Mouse (Mus musculus) ovary, postnatal 14 days (tissue): ENCODE measurements around the gene Tysnd1.
A peak's percentile ranks its signal among the peaks of the same experiment; 100 is the strongest.

ENCODE experiments used
- DNase-seq: peaks from one replicate; pipeline ENCODE4 v3.0.0; 2022; ENCODE audit warnings: low spot score

Tysnd1 gene

DNA sequence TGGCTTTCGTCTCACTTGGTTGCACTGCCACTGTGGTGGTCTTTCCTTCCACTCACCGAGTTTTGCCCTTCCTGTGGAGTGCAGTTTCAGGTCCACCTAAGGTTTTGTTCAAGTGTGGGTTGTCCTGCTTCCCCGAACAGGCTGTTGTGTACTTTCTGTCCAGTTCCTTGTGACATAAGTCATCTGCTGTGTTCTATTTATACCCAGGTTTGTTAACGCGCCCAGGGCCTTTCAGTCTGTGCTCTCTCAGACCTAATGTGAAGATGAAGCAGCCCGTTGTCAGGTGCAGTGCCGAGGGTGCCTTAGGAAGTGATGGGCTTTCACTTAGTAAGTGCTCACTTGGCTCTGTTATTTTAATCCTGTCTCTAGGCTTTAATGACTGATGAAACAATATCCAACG is 5.9 kb upstream of the Tysnd1 start:
- DNase-seq: no peak

DNA sequence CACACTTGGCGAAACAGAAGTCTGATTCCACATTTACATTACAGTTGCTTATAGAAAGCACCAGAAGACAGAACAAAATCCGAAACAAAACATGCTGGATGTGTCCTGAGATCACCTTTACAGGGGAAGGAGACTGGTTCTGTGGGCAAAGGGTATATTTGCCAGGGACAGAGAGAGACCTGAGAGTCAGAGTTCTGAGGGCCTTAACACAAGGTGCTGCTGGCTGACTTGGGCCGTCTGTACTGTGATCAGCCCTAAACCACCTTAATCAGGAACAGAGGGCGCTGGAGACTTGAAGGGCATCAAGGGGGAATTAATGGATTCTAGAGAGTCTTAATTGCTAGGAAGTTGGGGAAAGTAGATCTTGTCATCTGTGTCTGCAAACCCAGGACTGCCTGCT is 1.8 kb upstream of the Tysnd1 start:
- DNase-seq: no peak

DNA sequence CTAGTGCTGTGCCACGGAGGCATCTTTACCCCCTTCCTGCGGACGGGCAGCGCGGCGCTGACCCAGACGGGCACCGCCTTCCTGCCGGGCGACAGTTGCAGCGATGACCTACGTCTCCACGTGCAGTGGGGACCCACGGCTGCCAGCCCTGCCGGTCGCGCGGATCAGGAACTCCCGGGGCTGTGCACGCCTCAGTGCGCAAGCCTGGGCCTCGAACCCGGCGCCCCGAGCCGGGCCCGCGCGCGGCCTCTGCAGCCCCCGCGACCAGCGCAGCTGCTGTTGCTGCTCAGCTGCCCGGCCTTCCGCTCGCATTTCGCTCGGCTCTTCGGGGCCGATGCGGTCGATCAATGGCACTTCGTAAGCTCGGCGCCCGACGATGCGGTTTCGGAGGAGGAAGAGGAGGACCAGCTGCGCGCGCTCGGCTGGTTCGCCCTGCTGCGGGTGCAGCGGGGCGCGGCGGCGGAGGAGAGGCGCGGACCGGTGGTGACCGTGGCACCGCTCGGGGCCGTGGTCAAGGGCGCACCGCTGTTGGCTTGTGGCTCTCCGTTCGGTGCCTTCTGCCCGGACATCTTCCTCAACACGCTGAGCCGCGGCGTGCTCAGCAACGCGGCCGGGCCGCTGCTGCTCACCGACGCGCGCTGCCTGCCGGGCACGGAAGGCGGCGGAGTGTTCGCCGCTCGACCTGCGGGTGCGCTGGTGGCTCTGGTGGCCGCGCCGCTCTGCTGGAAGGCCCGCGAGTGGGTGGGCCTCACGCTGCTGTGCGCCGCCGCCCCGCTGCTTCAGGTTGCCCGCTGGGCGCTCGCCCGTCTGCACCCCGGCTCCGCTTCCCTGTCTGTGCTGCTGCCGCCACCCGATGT is 617 bp downstream of the Tysnd1 start:
- peak; percentile 24 for DNase-seq

DNA sequence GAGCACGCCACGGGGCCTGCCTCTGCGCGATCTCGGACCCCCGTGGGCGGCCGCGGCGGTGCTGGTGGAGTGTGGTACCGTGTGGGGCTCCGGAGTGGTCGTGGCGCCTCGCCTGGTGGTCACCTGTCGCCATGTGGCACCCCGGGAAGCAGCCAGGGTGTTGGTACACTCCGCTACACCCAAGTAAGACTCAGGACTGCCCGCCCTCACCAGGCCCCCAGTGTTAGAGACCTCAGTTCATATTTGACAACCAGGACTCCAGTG is 1.2 kb downstream of the Tysnd1 start:
- no peak for DNase-seq

DNA sequence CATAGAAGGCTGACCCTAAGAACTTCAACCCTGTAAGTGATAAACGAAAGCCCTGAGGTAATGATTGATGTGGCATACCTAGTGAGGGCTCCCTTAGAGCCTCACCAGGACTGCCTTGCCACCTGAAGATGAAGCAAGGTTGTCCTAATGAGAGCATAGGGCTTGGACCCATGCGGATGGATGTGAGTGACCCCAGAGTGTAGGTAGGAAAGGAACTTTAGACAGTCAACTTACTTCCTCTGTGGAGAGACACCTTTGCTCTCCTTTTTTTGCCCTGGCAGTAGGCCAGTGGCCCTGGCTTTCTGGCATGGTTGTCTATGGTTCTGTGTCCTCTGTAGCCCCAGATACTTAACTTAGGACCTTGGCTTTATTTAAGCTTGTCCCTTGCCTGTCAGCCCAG is 1.7 kb downstream of the Tysnd1 start:
- DNase-seq: no peak

DNA sequence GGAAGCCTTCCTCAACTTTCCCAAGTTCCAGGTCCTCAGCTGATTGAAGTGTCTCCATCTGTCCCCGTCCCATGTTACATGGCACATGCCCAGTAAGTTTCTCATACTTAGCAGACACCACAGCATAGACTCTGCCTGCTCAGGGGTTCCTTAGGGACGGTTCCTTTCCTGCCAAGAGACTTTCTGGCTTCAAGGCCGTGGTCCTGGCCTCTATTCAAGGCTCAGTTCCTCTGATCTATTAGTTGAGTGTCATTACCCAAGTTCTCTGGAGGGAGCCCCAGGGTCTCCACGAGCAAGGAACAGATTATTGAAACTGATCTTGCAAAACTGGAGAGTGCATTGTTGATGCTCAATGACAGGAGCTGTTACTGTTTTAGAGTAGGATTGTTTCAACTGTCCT is 9.3 kb downstream of the Tysnd1 start:
- DNase-seq: no peak

DNA sequence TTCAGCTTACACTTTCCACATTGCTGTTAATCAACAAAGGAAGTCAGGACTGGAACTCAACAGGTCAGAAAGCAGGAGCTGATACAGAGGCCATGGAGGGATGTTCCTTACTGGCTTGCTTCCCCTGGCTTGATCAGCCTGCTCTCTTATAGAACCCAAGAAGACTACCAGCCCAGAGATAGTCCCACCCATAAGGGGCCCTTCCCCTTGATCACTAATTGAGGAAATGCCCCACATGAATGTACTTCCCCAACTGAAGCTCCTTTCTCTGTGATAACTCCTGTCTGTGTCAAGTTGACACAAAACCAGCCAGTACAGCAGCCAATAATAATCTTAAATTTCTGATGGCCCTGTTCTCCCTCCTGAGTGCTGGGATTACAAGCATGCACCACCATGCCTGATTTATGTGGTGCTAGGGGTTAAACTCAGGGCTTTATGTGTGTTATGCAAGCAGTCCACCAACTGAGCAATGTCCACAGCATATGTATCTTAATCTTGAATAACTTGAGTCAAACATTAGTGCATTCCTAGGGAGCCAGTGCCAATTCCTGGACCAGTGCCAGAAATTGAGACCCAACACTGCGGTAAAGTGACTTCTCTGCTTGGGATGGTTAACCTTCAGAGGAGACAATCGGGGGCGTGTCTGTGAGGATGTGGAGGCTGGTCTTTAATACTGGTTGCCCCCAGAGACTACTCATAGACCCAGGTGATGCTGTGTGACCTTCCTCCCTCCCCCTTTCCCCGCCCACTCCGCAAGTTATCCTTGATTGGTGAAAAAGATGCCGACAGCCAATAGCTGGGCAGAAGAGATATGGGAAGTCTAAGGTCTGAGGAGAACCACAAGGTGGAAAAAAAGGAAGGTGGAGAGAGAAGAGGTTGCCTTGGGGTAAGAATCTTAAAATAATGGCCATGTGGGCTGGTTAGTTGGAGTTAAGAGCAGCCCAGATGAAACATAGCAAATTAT is 11.4 kb downstream of the Tysnd1 start:
- DNase-seq: no peak

DNA sequence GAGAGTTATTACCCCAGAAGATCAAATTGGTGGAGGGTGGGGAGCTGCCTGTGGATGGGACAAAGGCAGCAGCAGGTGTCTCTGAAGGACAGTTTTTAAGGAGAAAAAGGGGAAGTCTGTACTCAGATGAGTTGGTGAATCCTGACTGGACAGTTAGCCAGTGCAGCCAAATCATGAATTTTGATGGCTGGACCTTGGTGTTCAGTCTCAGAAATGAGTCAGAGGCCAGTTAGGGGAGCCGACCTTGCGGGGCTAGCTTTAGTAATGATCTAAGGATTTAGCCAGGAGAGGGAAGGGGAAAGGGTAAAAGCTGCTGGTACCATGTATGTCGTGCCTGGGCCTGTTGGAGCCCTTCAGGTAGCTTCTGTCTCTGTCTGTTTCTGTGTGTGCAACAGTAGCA is 18.3 kb downstream of the Tysnd1 start:
- DNase-seq: no peak

DNA sequence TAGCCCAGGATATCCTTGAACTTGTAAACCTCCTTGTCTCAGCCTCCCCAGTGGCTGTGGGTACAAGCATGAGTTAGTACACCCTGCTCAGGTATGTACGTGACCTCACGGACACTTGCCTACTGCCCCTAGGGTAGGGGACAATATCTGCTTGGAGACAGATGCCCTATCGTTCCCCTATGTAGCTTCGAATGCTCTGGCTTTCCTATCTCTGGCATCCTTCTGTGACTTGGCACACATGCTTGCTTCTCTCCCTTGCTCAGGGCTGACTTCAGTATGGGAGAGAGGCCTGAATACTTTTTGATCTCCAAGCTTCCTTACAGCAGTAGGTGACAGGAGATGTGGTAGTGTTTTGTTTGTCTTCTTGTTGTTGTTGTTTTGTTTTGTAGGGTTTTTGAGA is 18.8 kb downstream of the Tysnd1 start:
- no peak for DNase-seq

DNA sequence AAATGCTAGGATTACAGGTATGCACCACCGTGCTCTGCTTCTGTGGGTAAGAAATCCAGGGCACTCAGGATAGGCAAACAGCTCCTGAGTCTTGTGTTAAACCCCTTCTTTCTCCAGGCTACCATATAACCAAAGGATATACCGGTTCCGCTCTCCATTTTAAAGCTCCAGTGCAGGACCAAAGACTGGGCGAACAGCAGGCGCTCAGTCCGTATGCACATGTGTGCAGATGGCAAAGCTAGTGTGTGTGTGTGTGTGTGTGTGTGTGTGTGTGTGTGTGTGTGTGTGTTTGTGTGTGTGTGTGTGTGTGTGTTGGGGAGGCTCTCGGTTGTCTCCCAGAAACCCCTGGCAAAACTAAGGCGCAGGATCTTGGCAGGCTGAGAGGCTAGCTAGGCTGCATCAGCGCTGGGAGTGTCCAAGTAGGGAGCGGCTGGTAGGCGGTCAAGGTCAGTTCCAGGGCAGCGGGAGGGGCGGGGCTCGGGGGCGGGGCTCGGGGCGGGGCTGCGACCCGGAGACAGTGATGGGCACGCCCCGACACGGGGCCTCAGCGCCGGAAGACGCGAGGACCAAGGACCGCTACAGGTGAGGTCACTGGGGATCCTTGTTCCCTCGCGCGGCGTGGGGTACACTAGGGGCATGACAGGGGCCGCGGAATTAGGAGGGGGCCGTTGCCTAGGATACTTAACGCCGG is 19.6 kb downstream of the Tysnd1 start, which contains the start of gene Aifm2:
TSS of gene Aifm2 (plus strand) at position 493 of the 691 bp plus-strand sequence.
- DNase-seq: peak; percentile 52

DNA sequence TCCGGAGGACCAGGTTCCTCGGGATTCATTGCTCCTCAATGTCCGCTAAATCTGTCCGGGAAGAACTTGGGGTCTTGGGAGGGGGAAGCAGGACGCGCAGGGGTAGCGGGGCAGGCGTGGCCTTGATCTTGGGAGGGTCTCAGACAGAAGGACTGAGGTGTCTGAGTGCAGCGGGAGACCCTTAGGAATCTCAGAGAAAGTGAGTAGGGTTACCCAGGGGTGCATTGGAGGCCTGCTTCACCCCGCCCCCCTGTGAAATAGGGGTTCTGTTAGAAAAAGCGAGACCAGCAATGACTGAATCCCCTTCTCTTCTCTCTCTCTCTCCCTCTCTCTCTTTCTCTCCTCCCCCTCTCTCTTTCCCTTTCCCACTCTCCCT is 20.1 kb downstream of the Tysnd1 start:
- no peak for DNase-seq

DNA sequence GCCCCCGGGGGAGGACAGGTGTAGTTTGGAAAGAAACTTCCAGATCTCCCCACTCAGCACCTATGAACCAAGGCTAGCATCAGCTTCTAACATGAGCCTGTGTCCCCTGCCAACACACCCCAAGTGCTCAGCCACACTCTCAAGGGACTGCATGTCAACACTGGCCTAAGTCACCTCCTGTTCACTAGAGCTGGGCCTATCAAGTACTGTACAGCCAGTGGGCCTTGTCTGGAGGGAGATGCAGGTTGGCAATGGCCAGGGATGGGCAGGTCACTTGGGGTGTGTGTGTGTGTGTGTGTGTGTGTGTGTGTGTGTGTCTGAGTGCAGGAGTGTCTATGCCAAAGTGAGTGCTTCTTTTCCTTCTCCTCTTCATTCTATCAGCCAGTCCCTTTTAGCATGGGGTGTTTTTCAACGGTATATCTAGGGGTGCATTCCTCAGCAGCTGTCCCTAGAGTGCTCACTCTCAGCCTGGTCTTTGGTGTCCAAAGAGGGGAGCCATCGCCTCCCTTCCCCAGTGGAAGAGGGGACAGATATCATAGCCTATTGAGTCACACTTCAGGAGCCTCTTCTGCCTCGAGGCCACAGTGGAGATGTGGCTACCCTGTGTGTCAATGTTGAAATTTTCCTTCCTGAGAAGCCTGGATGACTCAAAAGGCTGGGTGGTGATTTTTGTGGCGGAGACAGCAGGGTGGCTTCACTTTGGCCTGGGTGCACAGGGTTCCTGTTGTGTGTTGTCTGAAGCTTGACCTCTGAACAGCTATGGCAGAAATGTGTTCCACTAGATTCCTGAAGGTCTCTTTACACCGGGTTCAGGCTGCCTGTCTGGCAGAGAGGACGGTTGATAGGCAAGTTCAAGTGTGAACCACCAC is 20.9 kb downstream of the Tysnd1 start:
- no peak for DNase-seq

DNA sequence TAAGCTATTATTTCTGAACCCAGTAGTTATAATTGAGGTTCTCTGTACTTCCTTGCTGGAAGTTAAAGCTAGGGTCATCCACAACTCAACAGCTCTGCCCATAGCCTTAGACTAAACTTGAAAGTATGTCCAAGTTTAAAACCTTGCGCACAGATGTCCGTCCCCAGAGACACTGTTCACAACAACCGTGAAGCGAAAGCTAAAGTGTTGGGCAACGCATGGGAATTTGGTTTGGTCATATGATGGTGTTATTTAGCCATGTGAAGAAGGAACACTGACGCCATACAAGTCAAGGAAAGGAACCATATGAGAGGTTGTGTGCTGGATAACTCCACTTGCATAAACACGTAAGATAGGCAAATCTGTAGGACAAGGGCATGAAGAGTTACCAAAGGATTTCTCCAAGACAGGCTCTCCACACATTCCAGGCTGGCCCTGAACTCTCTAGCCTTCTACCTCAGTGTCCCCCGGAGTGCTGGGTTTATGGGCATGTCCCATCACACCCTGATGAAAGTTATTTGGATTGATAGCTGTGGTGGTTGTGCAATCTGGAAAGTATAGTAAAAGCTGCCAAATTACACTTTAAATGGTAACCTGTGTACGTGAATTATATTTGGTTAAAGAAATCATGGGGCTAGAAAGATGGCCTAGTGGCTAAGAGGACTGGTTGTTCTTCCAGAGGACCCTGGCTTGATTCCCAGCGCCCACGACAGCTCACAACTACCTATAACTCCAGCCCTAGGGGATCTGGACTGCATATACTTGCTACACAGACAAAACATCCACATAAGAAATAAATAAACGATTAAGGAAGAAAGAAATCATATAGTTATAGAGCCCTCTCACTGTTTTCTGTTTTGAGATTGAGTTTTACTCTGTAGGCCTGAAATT is 22.3 kb downstream of the Tysnd1 start:
- DNase-seq: no peak

DNA sequence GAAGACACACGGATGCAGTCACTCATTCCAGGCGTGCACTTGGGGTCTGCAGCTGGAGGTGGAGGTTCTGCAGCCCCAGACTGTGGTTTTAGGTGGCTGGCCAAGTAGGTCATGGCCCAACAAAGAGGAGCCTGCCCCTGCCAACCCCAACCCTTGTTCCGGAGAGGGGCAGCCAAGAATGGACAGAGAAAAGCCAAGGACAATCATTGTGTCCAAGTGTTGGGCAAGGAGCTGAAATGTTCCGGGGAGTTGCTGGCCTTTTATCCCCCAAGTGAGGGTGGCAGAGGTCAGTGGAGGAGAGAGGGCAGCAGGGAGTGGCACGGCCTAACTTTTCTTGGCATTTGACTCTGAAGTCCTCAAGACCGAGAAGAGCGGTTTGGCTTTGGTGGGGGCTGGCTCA is 25.0 kb downstream of the Tysnd1 start:
- no peak for DNase-seq

DNA sequence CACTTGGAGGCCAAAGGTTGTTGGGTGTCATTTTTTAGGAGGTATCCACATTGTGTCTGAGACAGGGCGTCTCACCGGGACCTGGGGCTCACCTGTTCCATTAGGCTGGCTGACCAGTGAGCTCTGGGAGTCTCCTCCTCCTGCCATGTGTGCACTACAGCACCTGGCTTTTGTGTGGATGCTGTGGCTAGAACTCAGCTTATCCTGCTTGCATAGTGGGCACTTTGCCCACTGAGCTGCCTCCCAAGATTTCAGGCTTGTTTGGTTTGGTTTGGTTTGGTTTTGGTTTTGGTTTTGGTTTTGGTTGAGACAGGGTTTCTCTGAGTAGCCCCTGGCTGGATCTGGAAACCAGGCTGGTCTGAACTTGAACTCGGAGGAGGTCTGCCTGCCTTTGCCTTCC is 26.9 kb downstream of the Tysnd1 start:
- no peak for DNase-seq

DNA sequence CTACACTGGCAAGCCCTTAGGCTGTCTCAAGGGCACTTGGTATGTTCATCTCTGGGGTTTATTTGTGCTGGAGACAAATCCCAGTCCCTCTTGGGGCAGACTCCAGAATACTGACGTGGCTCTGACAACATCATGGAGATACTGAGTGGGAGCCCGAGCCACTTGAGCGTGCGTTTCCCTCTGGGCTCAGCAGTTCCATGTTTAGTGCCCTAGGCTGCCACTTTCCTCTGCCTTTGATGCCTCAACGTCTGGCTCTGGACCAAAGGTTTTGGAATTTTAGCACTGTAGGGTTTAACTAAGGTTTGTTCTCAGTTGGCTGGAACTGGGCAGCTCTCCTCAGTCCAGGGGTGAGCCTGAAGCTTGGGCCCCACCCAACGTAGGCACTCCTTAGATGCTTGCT is 28.0 kb downstream of the Tysnd1 start:
- no peak for DNase-seq

DNA sequence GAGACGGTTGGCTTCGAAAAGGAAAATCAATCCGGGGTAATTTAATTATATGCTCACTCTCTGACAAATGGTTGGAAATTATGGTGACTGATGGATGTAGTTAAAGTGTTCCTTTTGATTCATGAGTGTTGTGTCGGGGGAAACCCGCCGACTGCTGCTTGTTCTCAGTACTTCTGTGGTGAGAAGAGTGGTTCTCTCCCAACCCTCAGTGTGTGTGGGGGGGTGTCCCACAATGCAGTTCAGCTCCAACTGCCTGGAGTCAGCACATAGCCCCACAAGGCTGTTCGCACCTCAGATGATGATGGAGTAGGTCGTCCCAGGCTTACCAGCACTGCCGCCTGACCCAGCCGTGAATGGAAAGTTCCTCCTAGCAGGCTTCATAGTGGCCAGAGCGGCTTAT is 33.9 kb downstream of the Tysnd1 start:
- no peak for DNase-seq

DNA sequence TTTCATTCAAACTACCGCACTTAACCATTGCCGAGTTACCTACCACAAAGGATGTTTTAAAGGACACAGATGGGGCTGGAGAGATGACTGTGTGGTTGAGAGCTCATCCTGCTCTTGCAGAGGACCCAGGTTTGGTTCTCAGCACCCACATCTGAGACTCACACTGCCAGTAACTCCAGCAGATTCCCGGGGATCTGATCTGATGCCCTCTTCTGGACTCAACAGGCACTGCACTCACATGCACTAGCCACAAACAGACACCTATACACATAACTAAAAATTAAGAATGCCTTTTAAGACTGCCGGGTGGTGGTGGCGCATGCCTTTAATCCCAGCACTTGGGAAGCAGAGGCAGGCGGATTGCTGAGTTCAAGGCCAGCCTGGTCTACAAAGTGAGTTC is 34.9 kb downstream of the Tysnd1 start:
- no peak for DNase-seq

DNA sequence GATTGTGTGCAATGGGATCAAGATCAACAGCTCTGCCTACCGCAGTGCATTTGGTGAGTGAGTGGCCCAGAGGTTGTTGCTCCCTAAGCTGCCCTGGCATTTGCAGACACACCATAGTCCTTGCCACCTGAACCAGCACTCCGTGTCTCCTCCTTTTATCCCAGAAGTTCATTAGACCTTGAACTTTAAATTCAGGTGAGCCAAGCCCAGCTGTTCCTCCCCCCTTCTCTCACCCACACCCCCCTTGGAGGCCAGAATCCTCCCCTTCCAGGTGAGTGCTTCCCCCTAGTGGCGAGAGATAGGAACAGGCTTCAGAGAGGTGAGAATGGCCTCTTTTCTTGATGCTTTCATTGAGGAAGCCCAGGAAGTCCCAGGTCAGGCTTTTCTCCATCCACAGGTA is 39.1 kb downstream of the Tysnd1 start:
- DNase-seq: no peak

DNA sequence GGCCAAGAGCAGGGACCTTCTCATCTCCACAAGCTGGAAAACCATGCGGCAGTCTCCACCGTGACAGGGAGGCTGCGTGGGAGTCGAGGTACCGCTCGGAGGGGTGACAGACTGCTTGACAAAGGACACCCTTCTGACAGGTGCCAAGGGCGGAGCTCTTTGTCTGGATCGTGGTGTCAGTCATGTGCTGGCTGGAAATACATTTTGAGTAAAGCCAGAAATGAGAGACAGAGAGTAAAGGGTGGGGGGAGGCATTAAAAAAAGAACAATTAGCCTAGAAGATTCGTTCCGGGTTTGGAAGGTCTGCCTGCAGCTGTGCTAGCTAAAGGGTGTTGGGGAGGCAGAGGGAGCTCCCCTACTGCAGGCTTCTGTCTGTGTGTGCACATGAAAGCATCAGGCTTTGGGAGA is 41.4 kb downstream of the Tysnd1 start:
- DNase-seq: no peak

DNA sequence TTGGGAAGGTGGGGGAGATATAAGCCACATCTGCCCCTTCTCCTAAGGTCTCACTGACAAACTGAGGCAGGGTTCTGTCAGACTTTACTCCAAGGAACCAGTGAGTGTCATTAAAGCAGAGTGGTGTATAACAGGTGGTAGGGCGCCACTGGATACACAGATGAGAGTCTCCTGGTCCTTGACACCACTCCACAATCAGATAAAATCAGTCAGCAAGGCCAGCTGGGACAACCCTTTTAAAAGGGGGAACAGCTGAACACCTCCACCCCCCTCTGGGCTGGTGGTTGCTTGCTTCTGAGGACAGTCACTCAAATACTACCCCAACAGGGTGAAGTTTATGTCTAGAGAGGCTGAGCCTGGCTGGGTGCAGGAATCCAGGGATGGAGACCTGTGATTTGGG is 42.2 kb downstream of the Tysnd1 start:
- no peak for DNase-seq
